Mouse (Mus musculus) kidney, postnatal 14 days (tissue): ENCODE measurements around the gene Nkapl.
"Not testable (repeated sequence)": the region's sequence is repeated elsewhere in the genome, so short reads cannot be mapped to it uniquely, and the experiment has no call there.

Experiments
- DNase-seq: peaks from one replicate; pipeline ENCODE4 v3.0.0; 2022; ENCODE audit warnings: mixed read lengths

The Nkapl gene

GRCm38 (mm10) chr13:21468061-21469019 is at the start of gene Nkapl:
Nkapl (minus strand) TSS chr13:21468509.
- DNase-seq, result peak; percentile 87

GRCm38 (mm10) chr13:21506221-21506649 is 37.9 kb upstream of the Nkapl start:
- DNase-seq, result peak; percentile 90

DNA sequence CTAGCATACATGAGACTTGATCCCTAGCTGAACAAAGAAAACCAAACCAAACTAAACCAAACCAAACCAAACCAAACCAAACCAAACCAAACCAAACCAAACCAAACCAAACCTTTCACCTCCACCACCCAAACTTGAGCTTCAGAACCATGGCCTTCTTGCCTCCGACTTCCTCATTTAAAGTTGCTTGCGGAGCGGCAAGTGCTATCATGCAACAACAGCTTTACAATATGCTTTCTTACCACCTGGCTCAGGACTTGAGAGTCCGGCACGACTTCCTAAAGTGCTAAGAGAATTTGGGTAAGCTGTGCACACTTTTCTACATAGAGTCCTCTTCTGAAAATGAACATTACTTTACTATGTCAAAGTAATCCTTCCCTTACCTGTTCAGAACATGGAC is 34.0 kb upstream of the Nkapl start:
- DNase-seq, result no peak

DNA sequence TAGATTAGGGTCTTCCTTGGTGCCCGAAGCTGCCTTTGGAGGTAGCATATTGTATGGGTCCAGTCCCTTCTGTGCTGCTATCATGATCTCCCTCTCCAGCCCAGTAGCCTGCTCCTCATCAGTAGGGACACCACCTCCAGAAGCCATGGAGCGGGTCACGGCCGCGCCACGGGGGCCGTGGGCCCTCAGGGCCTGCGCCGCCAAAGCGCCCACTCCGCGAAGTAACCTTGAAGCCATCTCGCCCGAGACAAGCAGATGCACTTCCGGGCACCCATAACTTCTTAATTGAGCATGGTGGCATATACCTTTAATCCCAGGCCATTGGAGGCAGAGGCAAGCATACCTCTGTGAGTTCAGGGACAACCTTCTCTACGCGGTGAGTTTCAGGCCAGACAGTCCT is 32.9 kb upstream of the Nkapl start, which contains the start of gene Gm11273:
TSS of gene Gm11273 (minus strand) at position 237 of the 400 bp plus-strand sequence.
- DNase-seq, result not testable (repeated sequence)

DNA sequence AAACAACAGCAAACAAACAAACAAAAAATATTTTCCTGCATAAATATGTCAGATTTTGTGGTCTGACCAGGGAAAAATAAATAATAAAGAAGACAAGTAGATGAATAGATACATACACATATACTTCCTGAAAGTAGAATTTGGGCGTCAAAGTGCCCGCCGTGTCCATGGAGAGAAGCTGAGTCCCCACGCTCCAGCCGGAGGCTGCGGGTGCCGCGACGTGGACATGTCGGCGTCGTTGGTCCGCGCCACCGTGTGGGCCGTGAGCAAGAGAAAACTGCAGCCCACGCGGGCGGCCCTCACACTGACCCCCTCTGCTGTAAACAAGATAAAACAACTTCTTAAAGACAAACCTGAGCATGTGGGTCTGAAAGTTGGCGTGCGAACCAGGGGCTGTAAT is 26.8 kb upstream of the Nkapl start, which contains the start of gene AK157302:
TSS of gene AK157302 (plus strand) at position 144 of the 400 bp plus-strand sequence.
- DNase-seq, result no peak

- no peak for DNase-seq
These were observed 24.5 kb upstream of the Nkapl start for GRCm38 (mm10) chr13:21492847-21493246.

- no peak for DNase-seq
These were observed 18.6 kb upstream of the Nkapl start for GRCm38 (mm10) chr13:21486881-21487280.

GRCm38 (mm10) chr13:21478759-21479670 is 10.7 kb upstream of the Nkapl start, which contains the start of the genes Zkscan4 and Gm10065:
Zkscan4 (plus strand) TSS chr13:21478907.
Gm10065 (minus strand) TSS chr13:21479441.
- peak; percentile 78 for DNase-seq

DNA sequence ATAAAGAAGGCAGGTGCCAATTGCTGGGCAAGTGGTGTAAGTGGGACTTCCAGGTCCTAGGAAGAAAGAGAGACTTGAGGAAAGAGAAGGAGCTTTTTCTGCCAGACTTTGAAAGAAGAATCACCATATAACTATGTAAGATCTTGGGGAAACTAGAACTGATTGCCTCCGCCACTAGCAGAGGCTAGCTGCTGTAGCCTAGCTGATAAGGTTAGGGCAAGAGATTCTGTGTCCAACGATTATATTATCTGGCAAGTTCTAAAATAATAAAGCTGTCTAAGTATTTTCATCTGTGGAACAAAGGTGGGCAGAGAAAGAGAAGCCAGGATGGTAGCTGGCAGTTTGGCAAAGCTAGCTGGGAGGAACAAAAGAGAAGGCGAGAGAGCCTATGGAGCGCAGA is 4.1 kb upstream of the Nkapl start:
- DNase-seq, result no peak

DNA sequence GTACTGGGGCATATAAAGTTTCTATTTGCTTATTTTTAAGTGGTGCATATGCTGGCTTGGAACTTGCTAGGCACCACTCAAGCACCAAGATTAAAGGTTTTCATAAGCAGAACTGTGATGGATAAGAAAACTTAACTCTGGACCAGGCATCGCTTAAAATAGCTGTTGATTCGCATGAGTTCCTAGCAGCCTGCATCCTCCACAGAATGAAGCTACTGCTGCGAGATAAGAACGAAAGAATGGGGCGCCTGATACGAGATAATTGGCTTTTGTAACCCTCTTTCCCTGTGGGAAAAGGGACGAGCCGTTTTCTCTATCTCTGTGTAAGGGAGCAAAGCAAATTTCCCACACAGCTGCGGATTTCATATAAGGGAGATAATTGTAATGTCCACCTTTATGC is 788 bp upstream of the Nkapl start:
- DNase-seq, result no peak

- no peak for DNase-seq
These were observed 973 bp downstream of the Nkapl start for GRCm38 (mm10) chr13:21467336-21467735.

- DNase-seq, result not testable (repeated sequence)
These were observed 5.8 kb downstream of the Nkapl start for GRCm38 (mm10) chr13:21462516-21462915.

GRCm38 (mm10) chr13:21456347-21456746 is 12.0 kb downstream of the Nkapl start:
- peak; percentile 29 for DNase-seq

- no peak for DNase-seq
These were observed 14.2 kb downstream of the Nkapl start for GRCm38 (mm10) chr13:21454133-21454532.

- DNase-seq, result peak; percentile 88
These were observed 14.9 kb downstream of the Nkapl start, which contains the start of gene Zscan26 for GRCm38 (mm10) chr13:21453449-21453848. Zscan26 (minus strand) TSS chr13:21453730.

DNA sequence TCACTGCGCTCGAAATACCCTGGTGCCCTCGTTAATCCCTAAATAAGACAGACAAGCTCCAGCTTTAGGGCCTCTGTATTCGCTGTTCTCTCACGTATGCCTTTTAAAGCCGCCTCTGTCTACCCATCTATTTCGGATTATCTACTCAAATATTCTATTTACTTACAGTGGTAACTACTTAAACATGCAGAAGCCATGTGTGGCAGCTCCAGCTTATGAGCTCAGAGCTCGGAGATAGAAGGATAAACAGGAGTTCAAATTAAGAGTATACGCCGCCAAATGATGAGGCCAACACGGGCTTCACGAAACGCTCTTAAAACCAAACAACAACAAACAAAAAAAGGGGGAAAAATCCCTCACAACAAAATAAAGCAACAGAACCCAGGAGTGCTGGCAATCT is 15.3 kb downstream of the Nkapl start:
- no peak for DNase-seq

DNA sequence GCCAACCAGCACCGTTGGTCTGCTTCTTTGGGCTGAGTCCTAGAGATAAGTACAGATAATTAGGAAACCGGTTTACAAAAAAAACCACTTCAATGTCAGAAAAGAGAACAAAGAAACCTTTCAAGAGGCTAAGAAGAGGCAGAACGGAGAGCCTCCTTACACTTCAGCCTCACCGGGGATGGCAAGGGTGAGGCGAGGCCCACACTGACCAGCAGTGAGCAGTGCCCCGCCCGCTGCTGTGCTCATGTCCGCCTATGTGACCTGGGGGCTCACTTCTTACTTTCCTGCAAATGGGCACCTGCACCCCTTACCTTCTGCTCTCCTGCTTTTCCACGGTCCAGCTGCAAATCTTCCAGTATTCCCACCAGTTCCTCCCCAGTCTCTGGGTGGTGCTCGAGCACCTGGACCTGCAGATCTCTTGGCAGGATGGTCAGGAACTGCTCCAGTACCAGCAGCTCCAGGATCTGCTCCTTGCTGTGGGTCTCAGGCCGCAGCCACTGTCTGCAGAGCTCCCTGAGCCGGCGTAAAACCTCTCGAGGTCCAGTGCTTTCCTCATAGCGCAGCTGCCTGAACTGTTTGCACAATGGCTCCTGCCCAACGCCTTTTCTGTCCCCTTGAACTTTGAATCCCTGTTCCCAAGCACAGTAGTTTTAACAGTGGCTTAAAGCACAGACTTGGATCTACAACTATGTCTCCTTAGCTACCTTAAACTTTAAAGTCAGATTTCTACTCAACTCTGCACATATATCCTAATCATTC is 20.3 kb downstream of the Nkapl start:
- DNase-seq, result no peak

GRCm38 (mm10) chr13:21446796-21447195 is 21.5 kb downstream of the Nkapl start:
- no peak for DNase-seq

GRCm38 (mm10) chr13:21441207-21441572 is 27.1 kb downstream of the Nkapl start:
- no peak for DNase-seq

- peak; percentile 74 for DNase-seq
These were observed 27.7 kb downstream of the Nkapl start, which contains the start of gene Pgbd1 for GRCm38 (mm10) chr13:21440503-21441206. Pgbd1 (minus strand) TSS chr13:21441058.

DNA sequence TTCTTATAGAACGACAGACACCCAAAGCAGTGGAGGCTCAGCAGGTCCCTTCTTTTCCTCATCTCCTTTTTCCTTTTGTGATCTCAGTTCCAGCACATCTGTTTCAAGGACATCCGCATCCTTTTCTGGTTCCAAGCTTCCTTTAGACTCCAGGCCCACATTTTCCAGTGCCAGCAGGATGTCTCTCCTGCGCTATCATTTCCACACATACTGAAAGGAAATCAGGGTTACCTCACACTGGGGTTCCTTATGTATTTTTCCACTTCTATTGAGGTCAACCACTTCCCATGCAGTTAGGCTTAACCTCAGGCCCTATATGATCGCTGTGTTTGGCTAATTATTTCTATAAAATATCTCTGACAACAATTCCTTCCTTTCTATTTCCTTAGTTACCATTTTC is 32.8 kb downstream of the Nkapl start:
- no peak for DNase-seq
